Mouse (Mus musculus) forelimb bud, embryonic 11.5 days (tissue): ENCODE results near the gene Gm49027.
A peak's percentile ranks its signal among the peaks of the same experiment; 100 is the strongest.

Experiments
- DNase-seq: peaks from one replicate; pipeline ENCODE4 v3.0.0-alpha.2; 2012; ENCODE audit warnings: low read depth, low spot score

Gene Gm49027

DNA sequence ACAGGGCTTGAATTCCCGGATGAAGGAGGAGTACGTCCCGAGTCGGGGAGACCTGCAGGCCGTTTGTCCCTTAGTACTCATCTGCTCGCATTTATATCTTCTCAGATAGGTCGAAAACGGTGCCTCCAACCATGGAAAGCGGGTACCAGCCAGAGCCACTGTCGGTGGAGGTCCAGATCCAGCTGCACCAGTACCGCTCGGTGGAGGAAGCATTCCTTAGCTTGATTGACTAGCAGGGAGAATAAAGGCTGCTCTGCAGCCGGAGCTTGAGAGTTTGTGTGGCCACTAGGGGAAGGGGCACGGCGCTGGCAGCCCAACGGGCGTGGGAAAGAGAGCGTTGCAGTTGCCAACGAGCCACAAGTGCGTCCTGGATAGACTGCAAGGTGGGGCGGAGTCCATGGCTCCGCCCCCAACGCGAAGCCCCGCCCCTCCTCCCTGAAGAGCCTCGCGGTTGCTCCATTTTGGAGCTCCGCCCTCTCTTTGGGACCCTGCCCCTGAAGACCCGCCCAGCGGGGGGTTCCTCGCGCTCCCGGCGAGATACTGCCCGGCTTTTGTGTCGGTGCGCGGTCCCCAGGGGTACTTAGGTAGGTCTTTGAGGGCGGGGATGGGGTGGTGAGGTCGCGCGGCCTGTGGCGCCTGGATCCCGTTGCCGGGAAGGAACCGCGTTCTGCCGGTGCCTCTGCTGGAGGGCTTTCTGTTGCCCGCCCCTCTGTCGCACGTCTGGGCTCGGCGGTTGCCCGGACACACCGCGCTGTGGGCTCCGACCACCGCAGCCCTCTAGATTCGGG lies 17.2 kb downstream of the Gm49027 start:
- peak; percentile 97 for DNase-seq

DNA sequence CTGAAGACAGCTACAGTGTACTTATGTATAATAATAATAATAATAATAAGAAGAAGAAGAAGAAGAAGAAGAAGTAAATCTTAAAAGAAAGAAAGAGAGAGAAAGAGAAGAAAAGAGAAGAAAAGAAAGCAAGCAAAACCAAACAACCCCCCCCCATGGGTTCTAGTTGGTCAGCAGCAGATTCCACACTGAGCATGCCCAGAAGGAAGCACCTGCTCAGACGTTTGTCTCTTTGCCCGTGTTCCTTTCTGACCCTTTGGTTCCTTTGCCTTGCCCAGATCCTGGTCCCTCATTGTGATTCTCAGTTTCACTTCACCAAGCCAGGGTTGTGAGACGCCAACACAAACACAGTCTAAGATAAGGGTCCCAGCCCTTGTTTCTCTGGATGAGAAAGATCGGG lies 23.3 kb downstream of the Gm49027 start:
- no peak for DNase-seq

DNA sequence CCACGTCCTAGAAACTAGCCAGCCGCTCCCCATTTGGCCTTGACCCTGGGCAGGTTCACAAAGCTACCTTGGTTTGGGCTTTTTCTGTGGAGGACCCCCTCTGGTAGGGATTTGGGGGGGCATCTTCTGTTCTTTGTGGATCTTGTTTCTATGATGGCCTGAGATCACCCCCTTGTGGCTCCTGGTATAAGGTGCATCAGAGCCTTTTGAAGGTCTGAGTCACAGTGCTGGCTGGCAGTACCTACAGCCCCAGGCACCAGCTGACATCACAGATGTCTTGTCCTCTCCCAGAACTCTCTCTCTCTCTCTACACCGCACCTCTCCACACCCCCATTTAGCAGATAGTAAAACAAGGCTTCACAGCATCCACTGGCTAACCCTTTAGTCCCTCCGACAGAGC lies 25.6 kb downstream of the Gm49027 start:
- no peak for DNase-seq

DNA sequence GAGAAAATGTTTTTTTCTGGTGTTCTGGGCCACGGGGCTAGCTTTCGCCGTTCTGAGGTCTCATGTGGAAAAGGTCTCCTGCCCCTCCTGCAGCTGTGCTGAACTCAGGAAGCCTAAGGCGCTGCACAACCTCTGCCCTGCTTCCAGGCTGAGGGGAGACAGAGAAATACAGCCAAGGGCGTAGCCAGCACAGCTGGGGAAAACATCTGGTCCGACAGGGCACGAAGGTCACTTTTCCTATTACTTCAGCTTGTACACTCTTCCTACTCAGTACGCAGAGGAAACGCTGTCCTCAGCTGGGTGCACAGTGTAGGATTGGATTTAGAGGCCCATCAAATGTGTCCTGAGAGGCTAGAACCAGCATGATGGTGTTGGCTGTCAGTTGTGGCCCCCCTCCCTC lies 35.4 kb downstream of the Gm49027 start:
- no peak for DNase-seq

DNA sequence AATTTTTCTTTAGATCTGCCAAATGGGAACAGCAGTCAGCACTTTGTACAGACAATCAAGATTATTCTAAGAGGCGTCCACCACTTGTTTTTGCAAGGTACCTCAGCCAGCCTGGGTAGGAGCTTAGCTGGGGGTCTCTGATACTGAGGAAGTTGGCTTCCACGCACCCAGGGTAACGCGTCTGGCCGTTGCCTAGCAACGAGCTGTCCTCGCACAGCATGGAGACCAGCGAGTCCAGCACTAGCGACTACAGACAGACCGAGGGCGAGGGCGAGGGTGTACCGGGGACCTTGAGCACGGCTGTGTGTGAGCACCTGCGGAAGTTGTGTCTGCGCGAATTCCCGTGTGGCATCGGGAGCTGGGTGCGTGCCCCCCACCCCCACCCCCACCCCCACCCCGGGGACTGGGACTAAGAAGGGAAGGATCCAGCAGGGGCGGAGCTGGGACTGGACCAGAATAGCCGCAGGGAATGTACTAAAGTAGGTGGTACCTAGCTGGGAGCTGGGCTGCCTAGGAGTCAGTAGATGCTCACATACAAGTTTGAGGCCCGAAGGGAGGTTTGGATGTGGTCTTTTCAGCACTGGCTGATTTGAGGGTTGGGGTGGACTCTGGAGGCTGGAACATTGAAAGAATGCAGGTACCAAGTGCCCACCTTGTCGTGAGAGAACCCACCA lies 36.0 kb downstream of the Gm49027 start, which contains the start of the genes Lrrc43 and Il31:
Lrrc43 (plus strand) TSS at position 194 of the 674 bp plus-strand sequence.
Il31 (minus strand) TSS at position 378 of the 674 bp plus-strand sequence.
- peak; percentile 61 for DNase-seq

DNA sequence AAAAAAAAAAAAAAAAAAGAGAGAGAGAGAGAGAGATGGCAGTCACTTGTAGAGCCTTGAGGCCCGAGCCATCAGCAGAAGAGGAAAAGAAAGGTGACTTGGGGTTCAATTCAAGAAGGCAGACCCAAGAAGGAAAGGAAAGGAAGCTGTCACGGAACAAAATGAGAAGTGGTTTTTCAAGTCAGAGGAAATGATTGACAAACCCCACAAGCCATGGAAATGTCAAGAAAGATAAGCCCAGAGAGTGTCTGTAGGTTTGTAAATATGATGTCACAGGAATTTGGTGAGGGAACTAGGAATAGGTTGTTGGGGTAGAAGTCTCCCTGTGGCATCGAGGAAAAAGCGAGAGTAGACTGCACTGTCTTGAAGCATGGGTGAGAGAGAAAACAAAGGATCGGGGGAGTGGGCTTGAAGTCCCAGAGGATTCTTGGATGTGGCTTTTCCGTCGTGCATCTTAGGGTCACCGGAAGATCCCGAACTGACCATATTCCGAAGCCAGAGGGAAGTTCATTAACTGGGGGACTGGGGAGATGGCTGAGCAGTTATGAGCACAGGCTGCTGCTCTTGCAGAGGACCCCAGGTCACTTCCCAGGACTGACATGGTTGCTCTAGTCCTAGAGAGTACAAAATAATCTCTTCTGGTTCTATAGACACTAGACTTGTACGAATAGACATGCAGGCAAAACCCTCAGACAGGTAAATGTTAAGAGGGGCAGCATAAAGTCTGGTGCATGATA lies 37.5 kb downstream of the Gm49027 start:
- no peak for DNase-seq

DNA sequence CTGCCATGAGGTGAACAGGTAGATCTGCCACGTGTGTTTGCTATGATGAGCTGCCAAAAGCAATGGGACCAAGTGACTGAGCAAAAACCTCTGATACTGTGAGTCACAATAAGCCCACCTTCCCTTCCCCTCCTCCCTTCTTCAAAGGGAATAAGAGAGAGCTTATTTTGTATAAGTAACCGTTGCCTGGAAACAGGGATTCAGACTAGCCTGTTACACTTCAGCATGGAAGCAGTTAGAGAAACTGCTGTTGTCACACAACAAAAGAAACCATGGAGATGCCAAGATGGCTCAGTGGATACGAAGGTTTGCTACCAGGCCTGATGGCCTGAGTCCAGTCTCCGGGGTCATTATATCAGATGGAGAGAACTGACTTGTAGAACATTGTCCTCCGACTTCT lies 51.5 kb downstream of the Gm49027 start:
- DNase-seq: no peak

DNA sequence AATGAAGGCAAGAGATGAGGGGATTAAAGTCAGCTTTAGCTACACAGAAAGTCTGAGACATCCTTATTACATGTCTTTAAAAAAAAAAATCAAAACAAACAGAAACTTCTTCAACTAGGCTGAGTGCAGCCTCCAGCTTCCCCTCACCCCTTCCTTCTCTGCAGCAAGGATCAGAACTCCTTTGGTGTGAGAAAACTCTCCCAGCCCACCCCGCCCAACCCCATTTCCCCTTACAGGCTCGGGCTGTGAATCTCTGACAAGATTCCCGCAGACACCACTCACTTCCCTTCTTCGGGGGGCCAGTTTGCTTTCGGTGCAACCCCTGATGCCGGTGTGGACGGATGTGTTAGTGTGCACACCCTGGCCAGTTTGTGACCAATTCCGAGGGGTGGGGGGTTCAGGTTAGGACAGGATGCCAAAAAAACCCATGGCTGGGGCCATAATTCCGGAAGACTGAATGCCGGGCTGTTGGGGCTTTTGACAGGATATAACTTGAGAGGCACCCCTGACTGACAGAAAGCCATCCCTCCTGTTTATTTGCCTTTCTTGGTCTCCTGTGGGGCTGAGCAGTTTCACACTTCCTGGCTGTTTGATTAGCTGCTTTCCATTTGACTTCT lies 54.4 kb downstream of the Gm49027 start:
- no peak for DNase-seq

DNA sequence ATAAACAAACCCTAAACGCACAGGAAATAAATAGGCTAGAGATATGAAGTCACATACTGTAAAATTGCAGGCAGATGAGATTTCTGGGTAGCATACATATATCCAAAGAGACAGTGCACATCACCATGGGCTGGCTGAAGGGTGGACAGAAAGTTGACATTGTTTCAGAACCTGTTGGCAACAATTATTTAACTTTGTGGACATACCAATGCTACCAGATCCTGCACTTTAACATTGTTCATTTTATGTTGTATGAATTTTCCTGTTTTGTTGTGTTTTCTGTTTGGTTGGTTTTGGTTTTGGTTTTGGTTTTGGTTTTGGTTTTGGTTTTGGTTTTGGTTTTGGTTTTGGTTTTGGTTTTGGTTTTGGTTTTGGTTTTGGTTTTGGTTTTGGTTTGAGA lies 60.6 kb downstream of the Gm49027 start:
- DNase-seq: no peak
